Mouse (Mus musculus): ENCODE data around the gene Scrt2. TPM values are rescaled to one million over a fixed set of nuclear protein-coding genes. Genes with fewer than 3 reads are reported as not detected.

The Scrt2 gene
- polyA plus RNA-seq, 1 experiment from 2014 or later = not detected

DNA sequence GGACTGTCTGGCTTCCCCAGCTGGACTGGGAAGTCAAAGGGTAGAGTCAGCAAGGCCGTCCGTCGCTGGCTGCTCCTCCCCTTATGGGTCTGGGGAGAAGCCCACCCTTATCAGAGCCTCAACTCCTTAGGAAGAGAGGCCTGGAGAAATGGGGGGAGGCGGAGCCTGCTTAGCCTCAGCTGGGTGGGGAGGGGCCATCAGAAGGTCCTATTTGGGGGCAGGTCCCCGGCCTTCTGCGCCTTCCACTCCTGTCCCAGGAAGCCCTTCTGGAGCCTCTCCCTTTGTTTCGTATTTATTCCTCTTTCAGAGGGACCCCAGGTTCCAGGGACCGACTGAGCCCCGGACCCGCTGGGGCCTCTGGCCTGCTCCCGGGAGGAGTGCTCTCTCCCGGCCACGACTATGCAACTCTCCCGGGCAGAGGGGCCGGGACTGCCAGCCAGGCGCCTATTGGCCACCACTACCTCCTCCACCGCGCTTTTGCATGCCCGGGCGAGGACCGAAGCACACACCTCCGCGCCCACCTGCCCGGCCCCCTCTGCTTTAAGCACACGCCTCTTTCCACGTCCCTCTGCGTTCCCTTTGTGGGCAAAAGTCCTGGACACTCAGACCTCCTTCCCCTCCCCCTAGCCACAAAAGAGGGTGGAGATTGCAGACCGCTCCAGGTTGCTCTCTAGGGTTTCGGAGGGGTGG, 13.7 kb downstream of the Scrt2 start:
- no peak for ATAC-seq (replicated peaks; ENCODE audit: low FRiP score)
- Histone ChIP-seq H3K4me1 (replicated peaks; ENCODE audit: control insufficient read depth, insufficient read depth, low read length) (peaks cover 5% of the 10 kb centered on the region; the same call in 1 of the 2 replicates), H3K4me2 (peak overlapping the region; percentile 22; the same call in 1 of the 2 replicates), H3K27me3 (replicated peaks; ENCODE audit: control insufficient read depth, insufficient read depth, low read length) (peaks cover 73% of the 10 kb centered on the region), H3K4me3 (ENCODE audit: low read depth, low read length) (no peak overlapping the region), H3K9me3 (ENCODE audit: control insufficient read depth, low read length) (no peaks in the 10 kb centered on the region), H3K27ac (ENCODE audit: low read depth, low read length) (no peak overlapping the region), H3K9ac (ENCODE audit: low read depth, low read length) (no peak overlapping the region), H3K36me3 (ENCODE audit: control insufficient read depth, insufficient read depth, low read length) (no peaks in the 10 kb centered on the region)
- DNase-seq (ENCODE audit: low spot score) = no peak
- 7% methylated on average over 29 of the region's 29 CpGs for WGBS

DNA sequence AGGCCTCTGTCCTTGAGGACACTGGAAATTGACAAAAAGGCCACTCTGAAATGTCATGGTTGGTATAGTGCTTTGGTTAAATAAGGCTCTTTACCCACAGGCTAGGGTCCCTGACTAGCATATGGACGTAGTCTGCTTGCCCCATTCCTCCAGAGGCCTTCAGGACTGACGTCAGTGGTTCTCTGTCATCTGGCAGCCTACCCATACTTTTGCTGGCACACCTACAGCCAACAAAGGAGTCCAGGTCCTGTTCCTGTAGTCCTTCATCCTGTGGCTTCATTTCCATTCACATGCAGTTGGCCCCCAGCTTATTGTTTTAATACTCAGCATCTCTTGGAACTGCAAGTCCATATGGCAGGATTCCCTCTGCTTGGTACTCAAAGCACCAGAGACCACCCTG, 15.6 kb downstream of the Scrt2 start:
- no peaks in the 10 kb centered on the region for H3K9me3 ChIP-seq (ENCODE audit: control insufficient read depth, low read length)
- no peak overlapping the region for H3K27ac ChIP-seq (ENCODE audit: low read depth, low read length)
- H3K36me3 ChIP-seq (ENCODE audit: control insufficient read depth, insufficient read depth, low read length) = no peaks in the 10 kb centered on the region
- WGBS = 59% methylated on average over 2 of the region's 2 CpGs
- no peak overlapping the region for H3K4me3 ChIP-seq (ENCODE audit: low read depth, low read length)
- H3K4me1 ChIP-seq (replicated peaks; ENCODE audit: control insufficient read depth, insufficient read depth, low read length) = peaks cover 5% of the 10 kb centered on the region; the same call in 1 of the 2 replicates
- ATAC-seq (replicated peaks; ENCODE audit: low FRiP score) (no peak), DNase-seq (ENCODE audit: low spot score) (no peak)
- peaks cover 61% of the 10 kb centered on the region for H3K27me3 ChIP-seq (replicated peaks; ENCODE audit: control insufficient read depth, insufficient read depth, low read length)
- no peak overlapping the region for H3K9ac ChIP-seq (ENCODE audit: low read depth, low read length)
- H3K4me2 ChIP-seq = no peak overlapping the region

DNA sequence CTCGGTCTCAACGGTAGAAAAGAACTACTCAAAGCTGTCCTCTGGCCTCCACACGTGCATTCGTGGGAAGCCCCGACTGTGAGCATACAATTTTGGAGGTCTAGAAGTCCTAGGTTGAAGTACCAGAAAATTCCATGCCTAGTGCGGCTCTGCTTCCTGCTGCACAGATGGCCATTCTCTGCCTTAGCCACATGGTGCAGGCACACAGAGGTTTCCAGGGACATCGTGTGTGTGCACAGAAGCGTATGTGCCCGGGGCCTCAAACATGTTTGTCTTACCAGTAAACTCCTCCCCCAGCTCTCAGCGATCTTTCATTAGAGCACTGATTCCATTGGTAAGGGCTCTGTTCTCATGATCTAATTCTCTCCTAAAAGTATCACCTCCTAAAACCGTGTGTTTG, 16.6 kb downstream of the Scrt2 start:
- H3K4me2 ChIP-seq = no peak overlapping the region
- H3K27ac ChIP-seq (ENCODE audit: low read depth, low read length) = no peak overlapping the region
- no peaks in the 10 kb centered on the region for H3K36me3 ChIP-seq (ENCODE audit: control insufficient read depth, insufficient read depth, low read length)
- peaks cover 5% of the 10 kb centered on the region; the same call in 1 of the 2 replicates for H3K4me1 ChIP-seq (replicated peaks; ENCODE audit: control insufficient read depth, insufficient read depth, low read length)
- no peaks in the 10 kb centered on the region for H3K9me3 ChIP-seq (ENCODE audit: control insufficient read depth, low read length)
- 75% methylated on average over 11 of the region's 11 CpGs for WGBS
- H3K27me3 ChIP-seq (replicated peaks; ENCODE audit: control insufficient read depth, insufficient read depth, low read length) = peaks cover 55% of the 10 kb centered on the region
- H3K4me3 ChIP-seq (ENCODE audit: low read depth, low read length) = no peak overlapping the region
- ATAC-seq (replicated peaks; ENCODE audit: low FRiP score) = no peak
- H3K9ac ChIP-seq (ENCODE audit: low read depth, low read length) = no peak overlapping the region
- no peak for DNase-seq (ENCODE audit: low spot score)

DNA sequence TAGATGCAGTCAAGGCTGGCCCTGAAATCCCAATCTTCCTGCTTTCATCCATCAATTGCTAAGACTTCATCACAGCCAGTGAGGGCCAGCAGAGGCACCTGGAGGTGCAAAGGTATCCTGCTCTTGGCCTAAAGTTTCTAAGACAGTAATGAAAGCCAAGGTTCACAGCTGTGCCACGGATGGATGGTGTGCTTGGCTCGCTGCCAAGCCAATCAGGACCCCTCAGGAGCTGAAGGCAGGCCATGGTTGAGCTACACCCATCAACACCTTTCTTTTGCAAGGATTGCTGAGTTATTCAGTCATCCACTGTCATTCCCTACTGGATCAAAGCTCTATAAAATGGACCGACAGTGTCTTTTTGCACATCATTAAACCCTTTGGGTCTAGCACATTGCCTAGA, 18.2 kb downstream of the Scrt2 start:
- H3K4me3 ChIP-seq (ENCODE audit: low read depth, low read length) = no peak overlapping the region
- no peaks in the 10 kb centered on the region for H3K9me3 ChIP-seq (ENCODE audit: control insufficient read depth, low read length)
- ATAC-seq (replicated peaks; ENCODE audit: low FRiP score) (no peak), DNase-seq (ENCODE audit: low spot score) (no peak)
- H3K4me2 ChIP-seq = no peak overlapping the region
- WGBS = 71% methylated on average over 3 of the region's 3 CpGs
- peaks cover 39% of the 10 kb centered on the region for H3K27me3 ChIP-seq (replicated peaks; ENCODE audit: control insufficient read depth, insufficient read depth, low read length)
- no peak overlapping the region for H3K27ac ChIP-seq (ENCODE audit: low read depth, low read length)
- H3K4me1 ChIP-seq (replicated peaks; ENCODE audit: control insufficient read depth, insufficient read depth, low read length) = no peaks in the 10 kb centered on the region; the same call in 1 of the 2 replicates
- H3K36me3 ChIP-seq (ENCODE audit: control insufficient read depth, insufficient read depth, low read length) = no peaks in the 10 kb centered on the region
- no peak overlapping the region for H3K9ac ChIP-seq (ENCODE audit: low read depth, low read length)

DNA sequence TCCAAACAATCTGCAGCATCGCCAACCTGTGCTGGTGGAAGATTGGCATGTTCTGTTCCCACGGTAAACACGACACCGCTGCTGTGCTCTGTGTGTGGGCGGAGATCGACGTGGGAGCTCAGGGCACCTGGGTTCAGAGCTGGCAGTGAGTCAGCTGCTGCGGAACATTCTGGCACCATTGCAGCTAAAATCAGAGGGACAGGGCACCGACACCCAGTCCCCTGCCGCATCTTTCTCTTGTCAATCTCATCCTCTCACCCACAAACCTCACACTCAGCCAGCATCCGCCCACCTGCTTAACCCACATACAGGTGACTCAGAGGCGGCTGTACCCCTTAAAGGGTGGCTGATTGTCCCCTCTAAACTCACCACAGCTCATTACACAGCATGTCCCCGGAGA, 20.4 kb downstream of the Scrt2 start:
- H3K27me3 ChIP-seq (replicated peaks; ENCODE audit: control insufficient read depth, insufficient read depth, low read length) = peaks cover 19% of the 10 kb centered on the region
- H3K36me3 ChIP-seq (ENCODE audit: control insufficient read depth, insufficient read depth, low read length) = no peaks in the 10 kb centered on the region
- H3K4me2 ChIP-seq = no peak overlapping the region
- H3K9ac ChIP-seq (ENCODE audit: low read depth, low read length) = no peak overlapping the region
- H3K9me3 ChIP-seq (ENCODE audit: control insufficient read depth, low read length) = no peaks in the 10 kb centered on the region
- no peak overlapping the region for H3K27ac ChIP-seq (ENCODE audit: low read depth, low read length)
- peaks cover 6% of the 10 kb centered on the region for H3K4me1 ChIP-seq (replicated peaks; ENCODE audit: control insufficient read depth, insufficient read depth, low read length)
- ATAC-seq (replicated peaks; ENCODE audit: low FRiP score) = no peak
- 77% methylated on average over 13 of the region's 13 CpGs for WGBS
- no peak overlapping the region for H3K4me3 ChIP-seq (ENCODE audit: low read depth, low read length)
- no peak for DNase-seq (ENCODE audit: low spot score)

DNA sequence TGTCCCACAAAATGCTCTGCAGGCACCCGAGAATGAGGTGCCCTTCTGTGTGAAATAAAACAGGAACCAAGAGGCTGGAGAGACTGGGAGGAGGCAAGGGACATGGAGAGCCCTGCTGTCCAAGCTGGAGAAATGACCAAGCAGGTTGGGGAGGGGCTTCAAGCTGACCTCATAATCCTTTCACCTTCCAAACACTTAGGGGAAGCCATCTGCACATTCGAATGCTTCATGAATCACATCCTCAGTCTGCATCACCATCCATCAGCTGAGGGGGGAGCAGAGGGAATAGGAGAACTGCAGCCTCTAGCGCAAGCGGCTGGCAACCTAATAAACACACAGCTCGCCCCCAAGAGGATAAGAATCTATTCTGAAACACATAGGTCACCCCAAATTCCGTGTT, 21.0 kb downstream of the Scrt2 start:
- DNase-seq (ENCODE audit: low spot score) (no peak), ATAC-seq (replicated peaks; ENCODE audit: low FRiP score) (no peak)
- H3K4me1 ChIP-seq (replicated peaks; ENCODE audit: control insufficient read depth, insufficient read depth, low read length) = peaks cover 6% of the 10 kb centered on the region
- no peaks in the 10 kb centered on the region for H3K36me3 ChIP-seq (ENCODE audit: control insufficient read depth, insufficient read depth, low read length)
- WGBS = 67% methylated on average over 6 of the region's 6 CpGs
- H3K27me3 ChIP-seq (replicated peaks; ENCODE audit: control insufficient read depth, insufficient read depth, low read length) = peaks cover 17% of the 10 kb centered on the region
- no peak overlapping the region for H3K4me2 ChIP-seq
- no peak overlapping the region for H3K27ac ChIP-seq (ENCODE audit: low read depth, low read length)
- H3K4me3 ChIP-seq (ENCODE audit: low read depth, low read length) = no peak overlapping the region
- no peak overlapping the region for H3K9ac ChIP-seq (ENCODE audit: low read depth, low read length)
- H3K9me3 ChIP-seq (ENCODE audit: control insufficient read depth, low read length) = no peaks in the 10 kb centered on the region

DNA sequence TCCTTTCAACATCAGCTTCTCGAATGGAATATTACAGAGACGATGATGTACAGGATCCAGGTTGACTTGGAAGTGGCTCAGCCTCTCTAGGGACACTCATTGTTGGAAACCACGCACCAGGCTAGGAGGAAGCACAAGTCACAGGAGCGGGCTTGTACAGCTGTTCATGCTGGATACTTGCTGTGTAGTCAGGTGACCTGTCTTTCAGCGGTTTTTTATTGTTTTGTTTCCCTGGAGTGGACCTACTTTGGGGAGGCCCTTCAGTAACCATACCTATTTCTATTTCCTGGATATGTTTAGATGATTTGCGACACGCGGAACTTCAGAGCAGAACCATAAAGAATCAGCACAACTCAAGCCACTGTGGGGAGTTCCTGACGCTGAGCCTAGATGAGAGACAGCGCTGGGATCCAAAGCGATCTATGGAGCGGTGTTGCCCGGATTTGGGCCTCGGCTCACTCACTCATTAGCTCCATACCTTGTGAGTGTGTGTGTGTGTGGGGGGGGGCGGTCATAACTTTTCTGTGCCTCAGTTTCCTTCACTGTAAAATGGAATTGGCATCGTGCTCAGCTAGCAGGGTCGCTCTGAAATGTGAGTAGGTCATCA, 23.5 kb downstream of the Scrt2 start:
- peak overlapping the region; percentile 48 for H3K27ac ChIP-seq (ENCODE audit: low read depth, low read length)
- peak overlapping the region; percentile 87 for H3K9ac ChIP-seq (ENCODE audit: low read depth, low read length)
- ATAC-seq (replicated peaks; ENCODE audit: low FRiP score) (peak; percentile 57), DNase-seq (ENCODE audit: low spot score) (no peak)
- peak overlapping the region; percentile 74 for H3K4me3 ChIP-seq (ENCODE audit: low read depth, low read length)
- peak overlapping the region; percentile 86 for H3K4me2 ChIP-seq
- H3K4me1 ChIP-seq (replicated peaks; ENCODE audit: control insufficient read depth, insufficient read depth, low read length) = peaks cover 6% of the 10 kb centered on the region
- WGBS = 22% methylated on average over 17 of the region's 17 CpGs
- 0 out of 2 replicates have a peak, but pooled peaks cover 2% of the 10 kb centered on the region for H3K36me3 ChIP-seq (ENCODE audit: control insufficient read depth, insufficient read depth, low read length)
- H3K9me3 ChIP-seq (ENCODE audit: control insufficient read depth, low read length) = no peaks in the 10 kb centered on the region
- H3K27me3 ChIP-seq (replicated peaks; ENCODE audit: control insufficient read depth, insufficient read depth, low read length) = peaks cover 10% of the 10 kb centered on the region; the same call in 1 of the 2 replicates

DNA sequence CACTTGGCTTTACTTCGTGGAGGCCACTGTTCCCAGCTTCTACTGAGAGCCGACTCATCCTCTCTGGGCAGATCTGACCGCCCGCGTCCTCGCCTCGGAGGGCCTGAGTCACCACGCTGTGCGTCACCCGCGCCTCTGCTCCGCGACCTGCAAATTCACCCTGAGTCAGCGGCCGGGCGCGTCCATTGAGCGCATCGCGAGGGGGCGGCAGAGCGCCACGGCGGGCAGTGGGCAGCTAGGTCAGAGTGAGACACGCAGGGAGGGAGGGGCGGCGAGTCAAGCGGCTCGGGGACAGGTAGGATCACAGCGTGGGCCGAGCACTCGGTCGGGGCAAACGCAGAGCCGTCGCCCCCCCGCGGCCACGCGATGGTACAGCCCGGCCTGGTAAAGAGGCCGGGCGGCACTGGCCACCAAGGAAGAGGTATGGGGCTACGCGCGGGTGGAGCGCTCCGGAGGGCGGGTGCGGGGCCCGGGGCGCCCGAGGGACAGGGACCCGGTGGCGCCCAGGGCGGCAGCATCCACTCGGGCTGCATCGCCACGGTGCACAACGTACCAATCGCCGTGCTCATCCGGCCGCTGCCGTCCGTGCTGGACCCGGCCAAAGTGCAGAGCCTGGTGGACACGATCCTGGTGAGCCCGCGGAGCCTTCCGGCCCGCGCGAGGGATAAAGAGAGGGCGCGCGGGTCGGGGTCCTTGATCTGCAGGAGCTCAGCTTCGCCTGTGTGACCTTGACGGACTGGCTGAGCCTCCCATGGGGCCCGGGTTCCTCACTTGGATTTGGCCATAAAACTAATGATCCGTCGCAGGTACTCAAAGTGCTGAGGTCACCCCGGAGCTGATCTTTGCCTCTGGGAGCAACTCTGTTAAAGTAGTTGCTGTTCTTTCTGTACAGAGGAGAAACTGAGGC, 24.2 kb downstream of the Scrt2 start, which contains the start of gene Srxn1:
Gene Srxn1 (plus strand): TSS at position 199 of the 907 bp plus-strand sequence.
- peak within 1 kb of the TSS; percentile 87 for H3K9ac ChIP-seq (ENCODE audit: low read depth, low read length)
- WGBS = 2% methylated on average over 83 of the region's 84 CpGs
- peak; percentile 92 for ATAC-seq (replicated peaks; ENCODE audit: low FRiP score)
- H3K4me1 ChIP-seq (replicated peaks; ENCODE audit: control insufficient read depth, insufficient read depth, low read length) = peaks cover 6% of the 10 kb centered on the region
- DNase-seq (ENCODE audit: low spot score) = peak; percentile 81
- peaks cover 10% of the 10 kb centered on the region; the same call in 1 of the 2 replicates for H3K27me3 ChIP-seq (replicated peaks; ENCODE audit: control insufficient read depth, insufficient read depth, low read length)
- H3K4me3 ChIP-seq (ENCODE audit: low read depth, low read length) = peak within 1 kb of the TSS; percentile 74
- H3K9me3 ChIP-seq (ENCODE audit: control insufficient read depth, low read length) = no peaks in the 10 kb centered on the region
- peak within 1 kb of the TSS; percentile 86 for H3K4me2 ChIP-seq
- H3K36me3 ChIP-seq (ENCODE audit: control insufficient read depth, insufficient read depth, low read length) = 0 out of 2 replicates have a peak, but pooled peaks cover 2% of the 10 kb centered on the region
- H3K27ac ChIP-seq (ENCODE audit: low read depth, low read length) = peak within 1 kb of the TSS; percentile 48
